ENCODE assay signal across 25 mouse cellular contexts in genomic region chr5:36108339-36108887, GRCm38 (mm10).
DNase-seq lines count a peak whose midpoint lies in the region; ATAC-seq and TF ChIP-seq lines count a peak whose summit lies in the region.
"Had no signal": no experiment of that assay in that cellular context is flagged by ENCODE, and none has a peak within 500 bp of the region (broad histone marks: within the 10 kb centered on the region; RNA-seq: fewer than 3 reads in every experiment).

No protein-coding gene starts in this region.

- peaks cover 7% of the 10 kb centered on the region; the same call in 1 of the 2 replicates for H3K27me3 ChIP-seq in forebrain, embryonic 12.5 days
- H3K27me3 ChIP-seq in forebrain, embryonic 11.5 days (ENCODE audit: control insufficient read depth, insufficient read depth, low read length), result no peaks in the 10 kb centered on the region
- H3K27me3 ChIP-seq in midbrain, embryonic 15.5 days (replicated peaks), result no peaks in the 10 kb centered on the region
- H3K27me3 ChIP-seq: heart, embryonic 15.5 days; hindbrain, embryonic 15.5 days; intestine, embryonic 15.5 days; liver, embryonic 13.5 days had no signal

- peaks cover 18% of the 10 kb centered on the region; the same call in 1 of the 2 replicates for H3K4me1 ChIP-seq in forebrain, embryonic 12.5 days
- no peaks in the 10 kb centered on the region for H3K4me1 ChIP-seq in forebrain, embryonic 11.5 days (replicated peaks; ENCODE audit: control insufficient read depth, insufficient read depth, low read length)
- peaks cover 9% of the 10 kb centered on the region for H3K4me1 ChIP-seq in midbrain, embryonic 15.5 days
- H3K4me1 ChIP-seq: intestine, embryonic 15.5 days; liver, embryonic 13.5 days had no signal

- no peaks in the 10 kb centered on the region for H3K9me3 ChIP-seq in forebrain, embryonic 12.5 days
- no peaks in the 10 kb centered on the region for H3K9me3 ChIP-seq in forebrain, embryonic 11.5 days (ENCODE audit: control insufficient read depth, low read length)
- no peaks in the 10 kb centered on the region for H3K9me3 ChIP-seq in midbrain, embryonic 15.5 days
- H3K9me3 ChIP-seq: heart, embryonic 15.5 days; hindbrain, embryonic 15.5 days; intestine, embryonic 15.5 days; liver, embryonic 13.5 days; neural tube, embryonic 13.5 days had no signal

- no peak overlapping the region for H3K4me2 ChIP-seq in forebrain, embryonic 12.5 days
- H3K4me2 ChIP-seq in forebrain, embryonic 11.5 days (ENCODE audit: low read depth, low read length, severe bottlenecking), result no peak overlapping the region
- no peak overlapping the region for H3K4me2 ChIP-seq in midbrain, embryonic 15.5 days
- H3K4me2 ChIP-seq: heart, embryonic 15.5 days; hindbrain, embryonic 15.5 days; intestine, embryonic 15.5 days; liver, embryonic 13.5 days; neural tube, embryonic 13.5 days had no signal

- H3K27ac ChIP-seq in forebrain, embryonic 12.5 days, result 0 out of 2 replicates have a peak overlapping the region, but pooled peaks have one; percentile 27
- no peak overlapping the region for H3K27ac ChIP-seq in forebrain, embryonic 11.5 days (ENCODE audit: low read depth, low read length)
- H3K27ac ChIP-seq in layer of hippocampus, adult 2 months, result peak overlapping the region; percentile 37; the same call in 1 of the 2 replicates
- H3K27ac ChIP-seq in midbrain, embryonic 15.5 days, result peak overlapping the region; percentile 37
- H3K27ac ChIP-seq: embryonic facial prominence, embryonic 10.5 days; heart, embryonic 15.5 days; hindbrain, embryonic 15.5 days; intestine, embryonic 15.5 days; left cerebral cortex, adult 2 months; liver, embryonic 13.5 days; neural tube, embryonic 13.5 days had no signal

- WGBS in forebrain, embryonic 12.5 days, result 48% methylated on average over 4 of the region's 4 CpGs
- 70% methylated on average over 4 of the region's 4 CpGs for WGBS in forebrain, embryonic 11.5 days
- WGBS in midbrain, embryonic 15.5 days, result 48% methylated on average over 4 of the region's 4 CpGs

- no peak for ATAC-seq in forebrain, embryonic 12.5 days (ENCODE audit: low FRiP score)
- ATAC-seq in forebrain, embryonic 11.5 days (replicated peaks; ENCODE audit: low FRiP score), result no peak
- ATAC-seq in midbrain, embryonic 15.5 days (replicated peaks), result peak; percentile 69
- no peak for ATAC-seq in megakaryocyte-erythroid progenitor cell, adult 5-6 weeks (replicated peaks; ENCODE audit: low FRiP score, low TSS enrichment, poor library complexity, severe bottlenecking)
- ATAC-seq: intestine, embryonic 15.5 days had no signal

- no peaks in the 10 kb centered on the region for H3K36me3 ChIP-seq in forebrain, embryonic 12.5 days (replicated peaks)
- H3K36me3 ChIP-seq in forebrain, embryonic 11.5 days (ENCODE audit: control insufficient read depth, insufficient read depth, low read length), result no peaks in the 10 kb centered on the region
- no peaks in the 10 kb centered on the region for H3K36me3 ChIP-seq in midbrain, embryonic 15.5 days (replicated peaks)
- H3K36me3 ChIP-seq: embryonic facial prominence, embryonic 10.5 days; heart, embryonic 15.5 days; hindbrain, embryonic 15.5 days; intestine, embryonic 15.5 days; liver, embryonic 13.5 days; neural tube, embryonic 13.5 days had no signal

- TF ChIP-seq CTCF in layer of hippocampus, adult 2 months (conservative IDR thresholded peaks at IDR 0.05), result no peak

- no peak for DNase-seq in forebrain, embryonic 11.5 days (ENCODE audit: low spot score)
- DNase-seq in layer of hippocampus, adult 2 months (ENCODE audit: low spot score in 2 of 2), result no peak
- DNase-seq in layer of hippocampus, adult 11-12 months (ENCODE audit: low spot score), result no peak
- peak; percentile 24 for DNase-seq in Muller cell, postnatal 12 days (ENCODE audit: inconsistent ontology term)
- DNase-seq in cerebellum, adult 9-11 months, result no peak
- DNase-seq: adrenal gland, postnatal 14 days; cerebellum, postnatal 10 days; gastrocnemius, postnatal 14 days; heart, adult 18-20 months; heart, postnatal 4 days; kidney, adult 8-10 months; kidney, postnatal 25 days; liver, embryonic 13.5 days; lung, adult 2 months; lung, postnatal 14 days; thymus, postnatal 14 days had no signal

- H3K9ac ChIP-seq in forebrain, embryonic 12.5 days, result no peak overlapping the region
- no peak overlapping the region for H3K9ac ChIP-seq in forebrain, embryonic 11.5 days (ENCODE audit: low read length)
- H3K9ac ChIP-seq in midbrain, embryonic 15.5 days, result no peak overlapping the region
- H3K9ac ChIP-seq: heart, embryonic 15.5 days; hindbrain, embryonic 15.5 days; intestine, embryonic 15.5 days; liver, embryonic 13.5 days; neural tube, embryonic 13.5 days had no signal

- no peak overlapping the region for H3K4me3 ChIP-seq in forebrain, embryonic 12.5 days (replicated peaks)
- no peak overlapping the region for H3K4me3 ChIP-seq in forebrain, embryonic 11.5 days (ENCODE audit: low read depth, low read length)
- no peak overlapping the region for H3K4me3 ChIP-seq in layer of hippocampus, adult 2 months
- no peak overlapping the region for H3K4me3 ChIP-seq in midbrain, embryonic 15.5 days
- H3K4me3 ChIP-seq: embryonic facial prominence, embryonic 10.5 days; heart, embryonic 15.5 days; hindbrain, embryonic 15.5 days; intestine, embryonic 15.5 days; left cerebral cortex, adult 2 months; liver, embryonic 13.5 days; neural tube, embryonic 13.5 days had no signal
